Mouse (Mus musculus) MEL (cell line): ENCODE measurements at regions not wholly inside any gene's neighbourhood (a gene's known extent, or its start where the extent isn't known, plus 50 kb on each side); places are given as distances from the start of the nearest gene placed in this dataset.

Experiments used
- CHD1 ChIP-seq: IDR thresholded peaks from 2 replicates; pipeline ENCODE4 v1.6.1; 2012; ENCODE audit warnings: low read depth, mild to moderate bottlenecking, inconsistent platforms, low read length, improper control_type of control experiment
- CTCF ChIP-seq, 3 experiments: IDR thresholded peaks in 2 of 3; conservative IDR thresholded peaks in 1 of 3; 2 replicates each; pipeline ENCODE4 v1.5.1; 2011 to 2012; ENCODE audit warnings: low read length in 3 of 3, low read depth in 2 of 3, mild to moderate bottlenecking in 2 of 3, improper control_type of control experiment in 1 of 3, inconsistent platforms in 1 of 3, mixed read lengths in 1 of 3, moderate library complexity in 1 of 3; ENCODE audit not compliant: control insufficient read depth in 1 of 3, insufficient read depth in 1 of 3, poor library complexity in 1 of 3, severe bottlenecking in 1 of 3
- E2F4 ChIP-seq: IDR thresholded peaks from 2 replicates; pipeline ENCODE4 v1.6.1; 2011; ENCODE audit warnings: low read depth, low read length, improper control_type of control experiment, borderline replicate concordance
- ELF1 ChIP-seq: IDR thresholded peaks from 2 replicates; pipeline ENCODE4 v1.6.1; 2014; ENCODE audit warnings: low read depth, mild to moderate bottlenecking, inconsistent platforms, low read length, improper control_type of control experiment, moderate library complexity
- HCFC1 ChIP-seq: IDR thresholded peaks from 2 replicates; pipeline ENCODE4 v1.6.1; 2012; ENCODE audit warnings: low read depth, mild to moderate bottlenecking, inconsistent platforms, low read length, improper control_type of control experiment, moderate library complexity
- KAT2A ChIP-seq: conservative IDR thresholded peaks from 2 replicates; pipeline ENCODE4 v1.6.1; 2012; ENCODE audit warnings: low read depth, low read length, improper control_type of control experiment, inconsistent platforms
- MAX ChIP-seq: IDR thresholded peaks from 2 replicates; pipeline ENCODE4 v1.6.1; 2011; ENCODE audit warnings: low read length, improper control_type of control experiment
- MEF2A ChIP-seq: IDR thresholded peaks from 2 replicates; pipeline ENCODE4 v1.6.1; 2014; ENCODE audit warnings: low read depth, mild to moderate bottlenecking, inconsistent platforms, low read length, improper control_type of control experiment; ENCODE audit not compliant: poor library complexity, insufficient replicate concordance, severe bottlenecking; ENCODE audit errors: extremely low read depth
- NRF1 ChIP-seq: IDR thresholded peaks from 2 replicates; pipeline ENCODE4 v1.6.1; 2014; ENCODE audit warnings: low read depth, mild to moderate bottlenecking, inconsistent platforms, low read length, improper control_type of control experiment, moderate library complexity; ENCODE audit not compliant: poor library complexity, insufficient read depth, severe bottlenecking
- POLR2AphosphoS2 ChIP-seq: IDR thresholded peaks from 2 replicates; pipeline ENCODE4 v1.6.1; 2011; ENCODE audit warnings: low read length, improper control_type of control experiment
- RCOR1 ChIP-seq: IDR thresholded peaks from 2 replicates; pipeline ENCODE4 v1.6.1; 2012; ENCODE audit warnings: low read depth, mild to moderate bottlenecking, inconsistent platforms, low read length, improper control_type of control experiment
- USF1 ChIP-seq: IDR thresholded peaks from 2 replicates; pipeline ENCODE4 v1.6.1; 2014; ENCODE audit warnings: low read depth, mild to moderate bottlenecking, inconsistent platforms, low read length, improper control_type of control experiment, moderate library complexity
- ZNF384 ChIP-seq: IDR thresholded peaks from 2 replicates; pipeline ENCODE4 v1.6.1; 2012; ENCODE audit warnings: low read depth, mild to moderate bottlenecking, inconsistent platforms, low read length, improper control_type of control experiment

- TF ChIP-seq ELF1 (no peak), CTCF (IDR thresholded peaks at IDR 0.05 in 2 of 3, conservative IDR thresholded peaks at IDR 0.05 in 1 of 3; ENCODE audit: control insufficient read depth in 1 of 3, insufficient read depth in 1 of 3, low read depth in 2 of 3, low read length in 3 of 3, poor library complexity in 1 of 3, severe bottlenecking in 1 of 3) (no peak), NRF1 (no peak), E2F4 (no peak), CHD1 (no peak), MEF2A (no peak), MAX (no peak), USF1 (no peak), POLR2AphosphoS2 (no peak), RCOR1 (no peak), HCFC1 (no peak), KAT2A (no peak), ZNF384 (no peak)
Observed at GRCm38 (mm10) chr17:84045812-84046211, 141.9 kb downstream of the Zfp36l2 start.
